Comparison of ENCODE assay signal across 9 mouse cellular contexts in the genomic region with DNA sequence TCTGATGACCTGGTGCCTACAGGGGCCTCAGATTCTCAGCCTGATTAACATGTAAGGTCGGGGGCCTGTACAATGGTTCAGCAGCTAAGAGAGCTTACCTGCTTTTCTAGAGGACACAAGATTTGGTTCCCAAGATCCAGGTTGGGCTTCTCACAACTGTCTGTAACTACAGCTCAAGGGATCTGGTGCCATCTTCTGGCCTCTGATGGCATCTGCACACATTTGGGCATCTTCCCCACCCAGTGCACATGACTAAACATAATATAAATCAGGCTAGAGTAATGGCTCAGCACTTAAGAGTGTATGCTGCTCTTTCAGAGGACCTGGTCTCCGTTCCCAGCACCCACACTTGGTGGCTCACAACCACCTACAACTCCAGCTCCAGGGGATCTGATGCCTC. TPM values are rescaled to one million over a fixed set of nuclear protein-coding genes. Genes with fewer than 3 reads are reported as not detected.
DNase-seq lines count a peak whose midpoint lies in the region; ATAC-seq and TF ChIP-seq lines count a peak whose summit lies in the region.
"Had no signal": no experiment of that assay in that cellular context is flagged by ENCODE, and none has a peak within 500 bp of the region (broad histone marks: within the 10 kb centered on the region; RNA-seq: fewer than 3 reads in every experiment).

No protein-coding gene starts in this region.

- H3K27me3 ChIP-seq in heart, adult 2 months (ENCODE audit: control insufficient read depth, insufficient read depth, low read length): no peaks in the 10 kb centered on the region
- H3K27me3 ChIP-seq: stomach, embryonic 15.5 days had no signal

- TF ChIP-seq CTCF in heart, adult 2 months (IDR thresholded peaks at IDR 0.05): peak; percentile 70
- TF ChIP-seq CTCF in brain, embryonic 14.5 days (IDR thresholded peaks at IDR 0.05; ENCODE audit: borderline replicate concordance, extremely low read depth, insufficient read depth, insufficient read length): peak; percentile 44; the same call in 1 of the 2 replicates

- no peak overlapping the region; the same call in 1 of the 2 replicates for H3K27ac ChIP-seq in heart, adult 2 months
- H3K27ac ChIP-seq: stomach, embryonic 15.5 days had no signal

- H3K79me2 ChIP-seq in heart, adult 2 months (replicated peaks; ENCODE audit: control insufficient read depth, insufficient read depth, low read length): 0 out of 2 replicates have a peak, but pooled peaks cover 1% of the 10 kb centered on the region

- ATAC-seq in activated CD4-positive, CD25-positive, alpha-beta regulatory T cell, adult 4 months: no peak

- 86% methylated on average over 2 of the region's 2 CpGs for WGBS in heart, adult 2 months

- DNase-seq in heart, adult 2 months: no peak
- no peak for DNase-seq in heart, adult 18-20 months
- peak; percentile 62 for DNase-seq in CD4-positive helper T cell, adult 2 months (ENCODE audit: low read depth, low spot score)
- no peak for DNase-seq in brain, embryonic 14.5 days (ENCODE audit: low read depth)
- DNase-seq in lung, postnatal 14 days: peak; percentile 44
- DNase-seq in layer of hippocampus, adult 9-11 months: no peak
- DNase-seq in right cerebral cortex, postnatal 10 days (ENCODE audit: low spot score in 2 of 2): no peak

- peaks cover 7% of the 10 kb centered on the region for H3K4me1 ChIP-seq in heart, adult 2 months (ENCODE audit: control insufficient read depth, insufficient read depth, low read length)

- no peak for TF ChIP-seq EP300 in heart, adult 2 months (IDR thresholded peaks at IDR 0.05; ENCODE audit: insufficient read depth, low read depth, low read length)

- H3K4me3 ChIP-seq in heart, adult 2 months: no peak overlapping the region
- H3K4me3 ChIP-seq: stomach, embryonic 15.5 days had no signal

- intact Hi-C loops in heart, adult 2 months (cut with DNase I): loop anchor here (5.0 kb wide), 1 partner anchor 91 kb away; no protein-coding TSS in a partner anchor

- no peak overlapping the region for H3K9ac ChIP-seq in heart, adult 2 months (ENCODE audit: low read depth, low read length)
- H3K9ac ChIP-seq: stomach, embryonic 15.5 days had no signal

- no peaks in the 10 kb centered on the region for H3K36me3 ChIP-seq in heart, adult 2 months (ENCODE audit: control insufficient read depth, insufficient read depth, low read length)
- H3K36me3 ChIP-seq: stomach, embryonic 15.5 days had no signal

- TF ChIP-seq POLR2A in heart, adult 2 months (IDR thresholded peaks at IDR 0.05; ENCODE audit: insufficient read depth, low read depth, low read length): no peak
- no peak for TF ChIP-seq POLR2A in brain, embryonic 14.5 days (IDR thresholded peaks at IDR 0.05; ENCODE audit: borderline replicate concordance, extremely low read depth, insufficient read depth, insufficient read length, poor library complexity, severe bottlenecking)

RNA-seq across cellular contexts. Expression of a gene that starts 3.5 kb away (rescaled TPM):
- 100 to 1,000 TPM; 117 to 137 TPM for total RNA-seq in heart, adult 2 months (2021)
- 32.3 and 32.4 TPM in 2 replicates for polyA plus RNA-seq in heart, adult 2 months (2012; rRNA removed)
- total RNA-seq in heart, adult 18-20 months (2021): 100 to 1,000 TPM; 112 to 119 TPM
- polyA plus RNA-seq in brain, embryonic 14.5 days (2012; rRNA removed): 0.06 and 0.16 TPM in 2 replicates
- polyA plus RNA-seq in activated CD4-positive, CD25-positive, alpha-beta regulatory T cell, adult 4 months (2017; shearing (Covaris generic)): under 1 TPM; 0.09 to 0.38 TPM

RNA-seq across cellular contexts. Expression of a gene that starts 53.7 kb away (rescaled TPM):
- under 1 TPM; 0.18 to 0.20 TPM for total RNA-seq in heart, adult 2 months (2021)
- polyA plus RNA-seq in heart, adult 2 months (2012; rRNA removed): 0.08 and 0.20 TPM in 2 replicates
- total RNA-seq in heart, adult 18-20 months (2021): under 1 TPM; 0.12 to 0.21 TPM
- 0.03 TPM in 2 replicates for polyA plus RNA-seq in brain, embryonic 14.5 days (2012; rRNA removed)
- not detected for polyA plus RNA-seq in activated CD4-positive, CD25-positive, alpha-beta regulatory T cell, adult 4 months (2017; shearing (Covaris generic))

Comparison
In these comparisons a context has a peak if more than half of its experiments do, and no peak if none do; other contexts are left out.
1. DNase-seq: peak in CD4-positive helper T cell, adult 2 months (single experiment) and lung, postnatal 14 days (single experiment); none in heart, adult 2 months (0 of 2), heart, adult 18-20 months (0 of 2), brain, embryonic 14.5 days (single experiment), layer of hippocampus, adult 9-11 months (single experiment) and right cerebral cortex, postnatal 10 days (0 of 2).
2. RNA of a gene that starts 3.5 kb away (polyA plus RNA-seq): 32.3 to 32.4 TPM in heart, adult 2 months; 0.09 to 0.38 TPM in activated CD4-positive, CD25-positive, alpha-beta regulatory T cell, adult 4 months and 0.06 to 0.16 TPM in brain, embryonic 14.5 days; every median in the first group is over 10 times any median in the second.